Mouse (Mus musculus): ENCODE measurements around the gene Rph3al. TPM values are rescaled to one million over a fixed set of nuclear protein-coding genes. Genes with fewer than 3 reads are reported as not detected.

Gene Rph3al
- polyA plus RNA-seq, 1 experiment from 2014 or later: 0.31 TPM

DNA sequence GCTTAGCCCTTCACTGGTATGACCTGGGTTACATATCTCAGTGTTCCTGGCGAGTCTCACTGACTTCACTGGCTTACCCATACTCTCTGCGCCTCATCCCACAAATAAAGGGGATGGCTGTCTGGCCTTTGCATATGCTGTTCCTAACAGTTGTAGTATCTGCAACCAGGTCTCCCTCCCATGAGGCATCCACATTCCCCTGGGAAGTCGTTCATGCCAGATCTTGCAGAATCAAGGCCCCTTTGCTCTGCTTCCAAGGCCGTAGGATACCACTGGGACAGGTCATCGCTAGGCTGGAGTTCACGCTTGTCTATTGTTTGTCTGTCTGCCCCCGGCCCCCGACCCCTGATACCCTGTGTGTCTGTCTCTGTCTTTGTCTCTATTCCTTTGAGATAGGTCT, 78.8 kb downstream of the Rph3al start:
- Histone ChIP-seq H3K27ac (no peak overlapping the region), H3K36me3 (no peaks in the 10 kb centered on the region), H3K9ac (no peak overlapping the region), H3K4me1 (replicated peaks) (no peaks in the 10 kb centered on the region), H3K9me3 (replicated peaks) (no peaks in the 10 kb centered on the region), H3K4me2 (no peak overlapping the region), H3K27me3 (no peaks in the 10 kb centered on the region), H3K4me3 (replicated peaks) (no peak overlapping the region)
- DNase-seq (no peak), ATAC-seq (ENCODE audit: low read depth) (no peak)
- 67% methylated on average over 8 of the region's 8 CpGs for WGBS (ENCODE audit: insufficient replicate concordance)

DNA sequence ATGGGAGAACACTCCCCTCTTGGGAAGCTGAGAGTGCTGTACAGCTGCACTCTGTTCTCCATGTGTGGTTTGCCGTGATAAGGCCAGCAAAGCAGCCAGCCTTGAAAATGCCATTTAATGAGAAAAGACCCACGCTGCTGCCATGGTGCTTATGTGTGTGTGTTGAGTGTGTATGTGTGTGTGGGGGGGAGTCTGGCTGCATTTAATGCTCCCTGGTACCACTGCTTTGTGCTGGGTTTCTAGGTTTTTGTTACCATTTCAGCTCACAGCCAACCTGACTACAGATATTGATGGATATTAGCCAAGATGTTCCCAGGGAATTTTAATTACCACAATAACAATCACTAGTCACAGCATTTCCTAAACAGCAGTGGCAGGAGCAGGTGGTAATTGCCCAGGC, 79.3 kb downstream of the Rph3al start:
- WGBS (ENCODE audit: insufficient replicate concordance): 34% methylated on average over 2 of the region's 2 CpGs
- Histone ChIP-seq H3K36me3 (no peaks in the 10 kb centered on the region), H3K4me3 (replicated peaks) (no peak overlapping the region), H3K27ac (no peak overlapping the region), H3K4me2 (no peak overlapping the region), H3K4me1 (replicated peaks) (no peaks in the 10 kb centered on the region), H3K9me3 (replicated peaks) (no peaks in the 10 kb centered on the region), H3K9ac (no peak overlapping the region), H3K27me3 (no peaks in the 10 kb centered on the region)
- DNase-seq (no peak), ATAC-seq (ENCODE audit: low read depth) (no peak)

DNA sequence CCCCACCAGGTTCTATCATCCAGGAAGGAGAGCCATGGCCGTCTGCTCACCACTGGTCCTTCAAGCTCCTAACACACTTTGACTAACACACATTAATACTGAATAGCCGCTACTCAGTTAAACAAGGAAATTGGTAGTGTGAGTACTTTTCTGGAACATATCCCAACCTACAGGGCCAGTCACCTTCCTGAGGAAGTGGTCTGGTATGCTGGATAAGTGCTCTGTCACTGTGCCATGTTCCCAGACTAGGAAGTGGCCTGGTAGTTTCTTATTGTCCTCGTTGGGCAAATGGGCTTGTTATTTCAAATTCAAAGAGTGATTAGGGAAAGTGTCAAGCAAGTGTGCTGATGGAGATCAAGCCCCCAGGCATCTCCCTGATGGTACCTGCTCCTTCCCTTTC, 80.4 kb downstream of the Rph3al start:
- Histone ChIP-seq H3K4me1 (replicated peaks) (no peaks in the 10 kb centered on the region), H3K4me3 (replicated peaks) (no peak overlapping the region), H3K4me2 (no peak overlapping the region), H3K27me3 (no peaks in the 10 kb centered on the region), H3K36me3 (no peaks in the 10 kb centered on the region), H3K9ac (no peak overlapping the region), H3K9me3 (replicated peaks) (no peaks in the 10 kb centered on the region), H3K27ac (no peak overlapping the region)
- no peak for ATAC-seq (ENCODE audit: low read depth)
- DNase-seq: no peak
- 22% methylated on average over 3 of the region's 3 CpGs for WGBS (ENCODE audit: insufficient replicate concordance)

DNA sequence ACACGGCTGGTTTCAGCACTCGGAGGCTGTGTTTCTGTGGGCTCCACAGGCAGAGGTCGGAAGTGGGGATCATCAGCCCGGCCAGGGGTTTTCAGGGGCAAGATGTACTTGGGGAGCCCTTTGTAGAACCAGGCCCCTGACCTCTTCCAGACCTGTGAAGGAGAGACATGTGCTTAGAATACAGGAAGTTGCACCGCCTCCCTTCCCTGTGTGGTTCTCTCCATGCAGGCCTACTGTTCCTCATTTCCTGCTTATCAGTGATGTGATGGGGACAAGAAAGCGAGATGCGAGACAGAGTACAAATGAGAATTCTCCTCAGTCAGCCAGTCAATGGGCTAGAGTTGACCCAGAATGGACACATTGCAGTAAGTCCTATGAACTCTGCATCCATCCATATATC, 83.9 kb downstream of the Rph3al start:
- no peaks in the 10 kb centered on the region for H3K9me3 ChIP-seq (replicated peaks)
- DNase-seq (no peak), ATAC-seq (ENCODE audit: low read depth) (no peak)
- no peaks in the 10 kb centered on the region for H3K27me3 ChIP-seq
- no peak overlapping the region for H3K27ac ChIP-seq
- WGBS (ENCODE audit: insufficient replicate concordance): 55% methylated on average over 7 of the region's 7 CpGs
- no peak overlapping the region for H3K4me3 ChIP-seq (replicated peaks)
- H3K9ac ChIP-seq: no peak overlapping the region
- H3K4me1 ChIP-seq (replicated peaks): no peaks in the 10 kb centered on the region
- H3K36me3 ChIP-seq: no peaks in the 10 kb centered on the region
- H3K4me2 ChIP-seq: no peak overlapping the region

DNA sequence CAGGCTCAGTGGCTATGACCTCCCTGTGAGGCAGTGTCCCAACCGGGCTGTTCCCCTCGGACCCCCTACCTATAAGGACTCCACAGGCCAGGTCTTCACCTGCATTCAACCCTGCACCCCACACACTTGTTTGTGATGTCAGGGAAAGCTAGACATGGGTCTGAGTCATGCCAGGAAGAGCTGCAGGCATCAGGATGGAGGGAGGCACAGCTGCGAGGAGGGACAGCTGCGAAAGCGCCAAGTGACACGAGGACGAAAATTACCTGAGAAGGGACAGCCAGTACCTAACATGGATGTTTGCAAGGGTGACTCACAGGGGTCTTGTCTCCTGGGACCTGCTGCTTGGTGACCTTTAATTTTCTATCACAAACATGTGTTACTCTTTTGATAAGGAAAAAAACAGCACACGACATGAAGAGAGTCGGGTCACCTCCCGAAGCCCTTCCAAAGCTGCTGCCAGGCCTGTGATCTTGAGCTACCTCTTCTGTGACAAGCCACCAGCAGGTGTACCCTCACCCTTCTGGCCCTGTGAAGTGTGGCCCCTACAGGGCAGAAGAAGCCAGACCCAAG, 85.1 kb downstream of the Rph3al start:
- Histone ChIP-seq H3K27me3 (no peaks in the 10 kb centered on the region), H3K4me2 (no peak overlapping the region), H3K9me3 (replicated peaks) (no peaks in the 10 kb centered on the region), H3K4me3 (replicated peaks) (no peak overlapping the region), H3K36me3 (no peaks in the 10 kb centered on the region), H3K27ac (no peak overlapping the region), H3K9ac (no peak overlapping the region), H3K4me1 (replicated peaks) (no peaks in the 10 kb centered on the region)
- WGBS (ENCODE audit: insufficient replicate concordance): 77% methylated on average over 10 of the region's 10 CpGs
- no peak for DNase-seq
- no peak for ATAC-seq (ENCODE audit: low read depth)

DNA sequence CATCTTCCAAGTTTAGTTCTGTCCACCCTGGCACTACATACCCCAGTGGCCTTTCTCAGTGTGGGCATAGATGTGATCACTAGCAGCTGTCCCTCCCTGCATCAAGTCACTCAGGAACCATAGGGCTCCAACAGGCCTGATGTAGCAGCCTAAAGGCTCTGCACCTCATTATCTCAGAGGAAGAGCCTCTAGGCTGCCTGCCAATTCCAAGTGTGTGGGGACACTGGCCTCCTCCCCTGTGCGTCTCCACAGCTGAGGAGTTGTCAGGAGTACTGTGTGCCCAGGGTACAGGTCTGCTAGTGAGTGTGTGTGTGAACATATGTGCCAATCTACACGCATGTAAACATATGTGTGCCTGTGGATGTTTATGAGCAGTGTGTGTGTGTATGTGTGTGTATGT, 85.7 kb downstream of the Rph3al start:
- no peak for ATAC-seq (ENCODE audit: low read depth)

DNA sequence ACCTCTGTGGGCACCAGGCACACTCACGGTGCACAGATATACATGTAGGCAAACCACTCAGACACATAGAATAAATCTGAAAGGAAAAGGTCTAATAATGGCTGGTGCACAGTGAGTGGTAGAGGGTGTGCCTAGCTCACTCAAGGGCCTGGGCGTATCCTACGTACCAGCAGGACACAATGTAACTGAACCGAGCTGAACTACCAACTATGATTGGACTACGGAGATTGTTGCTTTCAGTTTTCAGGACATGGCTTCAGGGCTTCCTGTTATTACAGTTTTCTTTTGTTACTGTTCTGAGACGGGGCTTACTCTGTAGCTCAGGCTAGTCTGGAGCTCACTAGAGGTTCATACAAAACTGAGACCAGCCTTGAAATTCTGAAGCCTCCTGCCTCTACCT, 88.7 kb downstream of the Rph3al start:
- DNase-seq (no peak), ATAC-seq (ENCODE audit: low read depth) (no peak)
- Histone ChIP-seq H3K9ac (no peak overlapping the region), H3K27ac (no peak overlapping the region), H3K4me3 (replicated peaks) (no peak overlapping the region), H3K9me3 (replicated peaks) (no peaks in the 10 kb centered on the region), H3K36me3 (no peaks in the 10 kb centered on the region), H3K4me1 (replicated peaks) (peaks cover 7% of the 10 kb centered on the region; the same call in 1 of the 2 replicates), H3K27me3 (no peaks in the 10 kb centered on the region), H3K4me2 (no peak overlapping the region)
- 67% methylated on average over 6 of the region's 6 CpGs for WGBS (ENCODE audit: insufficient replicate concordance)

More for the DNA sequence above, 85.7 kb downstream of the Rph3al start:
- H3K9ac ChIP-seq: no peak overlapping the region
- WGBS (ENCODE audit: insufficient replicate concordance): 67% methylated on average over 2 of the region's 2 CpGs
- no peak overlapping the region for H3K4me3 ChIP-seq (replicated peaks)
- H3K36me3 ChIP-seq: no peaks in the 10 kb centered on the region
- H3K27me3 ChIP-seq: no peaks in the 10 kb centered on the region
- H3K4me1 ChIP-seq (replicated peaks): no peaks in the 10 kb centered on the region
- H3K9me3 ChIP-seq (replicated peaks): no peaks in the 10 kb centered on the region
- H3K4me2 ChIP-seq: no peak overlapping the region
- no peak overlapping the region for H3K27ac ChIP-seq
- no peak for DNase-seq

DNA sequence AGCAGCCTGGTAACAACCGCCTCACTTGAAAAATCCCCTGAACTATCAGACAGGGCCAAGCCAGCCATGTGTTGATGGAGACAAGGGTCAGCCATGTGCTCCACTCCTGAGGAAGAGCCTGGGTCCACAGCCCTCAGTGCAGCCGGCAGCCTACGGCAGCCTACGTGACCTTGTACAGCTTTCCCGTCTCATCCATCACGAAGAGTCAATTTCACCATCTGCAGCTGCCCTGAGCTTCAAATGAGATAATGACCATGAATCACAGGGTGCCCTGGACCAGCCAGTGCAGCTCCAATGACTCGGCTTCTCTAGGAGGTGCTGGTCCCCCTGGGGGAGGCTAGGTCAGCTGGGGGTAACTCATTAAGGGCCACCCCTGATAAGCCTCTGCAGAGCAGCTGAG, 91.6 kb downstream of the Rph3al start:
- Histone ChIP-seq H3K4me2 (no peak overlapping the region), H3K4me1 (replicated peaks) (peaks cover 7% of the 10 kb centered on the region; the same call in 1 of the 2 replicates), H3K9me3 (replicated peaks) (no peaks in the 10 kb centered on the region), H3K36me3 (no peaks in the 10 kb centered on the region), H3K9ac (no peak overlapping the region), H3K27me3 (no peaks in the 10 kb centered on the region), H3K4me3 (replicated peaks) (no peak overlapping the region), H3K27ac (no peak overlapping the region)
- WGBS (ENCODE audit: insufficient replicate concordance): 66% methylated on average over 7 of the region's 7 CpGs
- ATAC-seq (ENCODE audit: low read depth) (no peak), DNase-seq (no peak)

DNA sequence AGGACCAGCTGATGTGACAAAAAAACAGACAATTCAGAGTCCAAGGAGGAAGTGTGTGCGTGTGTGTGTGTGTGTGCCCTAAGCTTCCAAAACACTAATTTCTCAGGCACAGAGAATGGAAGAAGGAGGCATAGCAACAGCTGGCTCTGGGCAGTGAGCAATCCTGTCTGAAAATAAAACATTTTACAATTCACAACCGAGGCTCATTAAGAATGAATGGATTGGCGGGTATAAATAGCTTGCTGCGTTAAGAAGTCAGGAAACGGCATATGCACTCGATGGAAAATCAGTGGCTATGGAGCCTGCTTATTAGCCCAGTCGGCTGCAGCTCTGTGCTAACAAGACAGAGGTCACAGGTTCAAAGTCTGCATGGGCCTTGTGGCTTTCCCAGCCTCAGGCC, 92.6 kb downstream of the Rph3al start:
- no peak for DNase-seq
- no peaks in the 10 kb centered on the region for H3K36me3 ChIP-seq
- H3K4me1 ChIP-seq (replicated peaks): peaks cover 7% of the 10 kb centered on the region; the same call in 1 of the 2 replicates
- no peak overlapping the region for H3K4me3 ChIP-seq (replicated peaks)
- H3K27ac ChIP-seq: no peak overlapping the region
- ATAC-seq (ENCODE audit: low read depth): no peak
- H3K27me3 ChIP-seq: no peaks in the 10 kb centered on the region
- no peak overlapping the region for H3K9ac ChIP-seq
- WGBS (ENCODE audit: insufficient replicate concordance): 47% methylated on average over 7 of the region's 7 CpGs
- no peaks in the 10 kb centered on the region for H3K9me3 ChIP-seq (replicated peaks)
- H3K4me2 ChIP-seq: no peak overlapping the region

DNA sequence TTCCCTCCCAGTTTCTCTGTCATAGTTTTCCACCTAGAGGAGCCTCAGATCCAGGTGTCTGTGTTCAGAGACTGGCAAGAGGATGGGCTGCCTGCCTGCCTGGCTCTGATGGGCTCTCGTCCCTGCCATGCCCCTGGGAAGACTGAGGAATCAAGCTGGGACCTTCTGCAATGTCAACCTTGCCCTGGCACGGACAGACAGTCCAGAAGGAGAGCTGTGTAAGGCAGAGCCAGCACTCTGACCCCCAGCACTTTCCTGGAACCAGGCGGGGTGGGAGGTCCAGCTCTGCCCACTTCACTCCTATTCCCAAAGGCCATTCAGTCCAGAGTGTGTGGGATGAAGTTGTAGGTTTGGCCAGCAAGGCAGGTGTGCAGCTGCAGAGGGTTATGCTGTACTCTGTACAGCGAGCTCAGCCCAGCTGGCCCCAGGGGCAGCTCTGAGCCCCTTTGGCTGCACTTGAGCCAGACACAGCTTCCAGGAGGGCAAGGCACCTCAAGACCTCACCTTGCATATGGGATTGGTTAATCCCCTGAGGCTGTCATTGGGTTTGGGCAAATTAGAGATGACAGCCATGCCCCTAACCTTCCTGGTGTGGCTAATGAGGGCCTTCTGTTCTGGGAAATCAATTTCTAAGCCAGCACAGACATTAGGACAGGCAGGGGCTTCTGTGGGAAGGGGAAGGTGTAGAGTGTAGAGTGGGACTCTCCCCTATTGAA, 95.2 kb downstream of the Rph3al start:
- DNase-seq: no peak

DNA sequence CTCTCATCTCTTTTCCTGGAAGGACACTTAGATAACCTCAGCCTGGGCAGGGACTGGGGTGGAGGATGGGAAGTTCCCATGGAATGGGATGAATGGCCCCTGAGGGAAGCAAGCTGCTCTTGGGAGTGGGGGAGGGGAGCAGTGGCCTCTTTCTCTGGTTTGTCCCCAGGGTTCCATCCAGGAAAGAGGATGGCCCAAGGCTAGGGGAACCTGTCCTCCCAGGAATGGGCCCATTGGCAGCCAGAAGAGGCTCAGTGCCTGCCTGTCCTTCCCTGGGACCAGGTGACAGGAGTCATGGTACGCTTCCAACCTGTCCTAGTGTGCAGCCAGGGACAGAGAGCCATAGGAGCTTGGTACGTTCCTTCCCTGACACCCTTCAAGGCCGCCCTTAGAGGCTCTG, 96.7 kb downstream of the Rph3al start:
- no peak overlapping the region for H3K4me2 ChIP-seq
- no peaks in the 10 kb centered on the region for H3K27me3 ChIP-seq
- WGBS (ENCODE audit: insufficient replicate concordance): 51% methylated on average over 3 of the region's 3 CpGs
- no peaks in the 10 kb centered on the region for H3K9me3 ChIP-seq (replicated peaks)
- no peaks in the 10 kb centered on the region for H3K36me3 ChIP-seq
- H3K27ac ChIP-seq: no peak overlapping the region
- H3K4me1 ChIP-seq (replicated peaks): peaks cover 4% of the 10 kb centered on the region; the same call in 1 of the 2 replicates
- H3K4me3 ChIP-seq (replicated peaks): no peak overlapping the region
- DNase-seq: no peak
- ATAC-seq (ENCODE audit: low read depth): no peak
- H3K9ac ChIP-seq: no peak overlapping the region

More for the DNA sequence above, 95.2 kb downstream of the Rph3al start:
- WGBS (ENCODE audit: insufficient replicate concordance): 53% methylated on average over 4 of the region's 4 CpGs
- Histone ChIP-seq H3K4me2 (no peak overlapping the region), H3K27ac (no peak overlapping the region), H3K27me3 (no peaks in the 10 kb centered on the region), H3K9ac (no peak overlapping the region), H3K9me3 (replicated peaks) (no peaks in the 10 kb centered on the region), H3K36me3 (no peaks in the 10 kb centered on the region), H3K4me3 (replicated peaks) (no peak overlapping the region), H3K4me1 (replicated peaks) (peaks cover 7% of the 10 kb centered on the region; the same call in 1 of the 2 replicates)
- ATAC-seq (ENCODE audit: low read depth): no peak
